Mouse (Mus musculus): ENCODE measurements at regions not wholly inside any gene's neighbourhood (a gene's known extent, or its start where the extent isn't known, plus 50 kb on each side); places are given as distances from the start of the nearest gene placed in this dataset.

GRCm38 (mm10) chr13:94650951-94651350 is 137.8 kb upstream of the Tbca start:
- TF ChIP-seq MYOG (IDR thresholded peaks at IDR 0.05; ENCODE audit: control insufficient read depth in 1 of 3, insufficient read depth in 1 of 3, insufficient read length in 2 of 3, low read depth in 2 of 3), result no peak
- TF ChIP-seq TCF12 (IDR thresholded peaks at IDR 0.05; ENCODE audit: insufficient read depth, poor library complexity, severe bottlenecking), result no peak
- no peak for TF ChIP-seq E2F4 (IDR thresholded peaks at IDR 0.05; ENCODE audit: insufficient read depth)
- Histone ChIP-seq H3K79me2 (ENCODE audit: control insufficient read depth, insufficient read depth) (no peaks in the 10 kb centered on the region), H3ac (ENCODE audit: control insufficient read depth, insufficient read length) (no peak overlapping the region)

GRCm38 (mm10) chr13:94667604-94668003 is 121.1 kb upstream of the Tbca start:
- TF ChIP-seq CEBPB (IDR thresholded peaks at IDR 0.05; ENCODE audit: insufficient read depth, poor library complexity, severe bottlenecking), result no peak
- no peak for TF ChIP-seq SRF (IDR thresholded peaks at IDR 0.05; ENCODE audit: control insufficient read depth, insufficient read length, low read depth)
- TF ChIP-seq POLR2A (IDR thresholded peaks at IDR 0.05; ENCODE audit: insufficient read length, low read depth), result no peak
- TF ChIP-seq E2F4 (IDR thresholded peaks at IDR 0.05; ENCODE audit: insufficient read depth), result no peak
- TF ChIP-seq MYOD1 (IDR thresholded peaks at IDR 0.05; ENCODE audit: control insufficient read depth in 1 of 3, insufficient read length in 2 of 3, low read depth in 2 of 3), result no peak
- TF ChIP-seq TCF3 (IDR thresholded peaks at IDR 0.05; ENCODE audit: insufficient read length, low read depth), result no peak
- TF ChIP-seq TCF12 (IDR thresholded peaks at IDR 0.05; ENCODE audit: insufficient read depth, poor library complexity, severe bottlenecking), result no peak
- no peak for TF ChIP-seq REST (IDR thresholded peaks at IDR 0.05; ENCODE audit: insufficient read depth, insufficient read length)
- no peak for TF ChIP-seq MAX (IDR thresholded peaks at IDR 0.05; ENCODE audit: low read depth)
- no peak for TF ChIP-seq POLR2AphosphoS2 (IDR thresholded peaks at IDR 0.05; ENCODE audit: insufficient read length, low read depth)
- TF ChIP-seq MYOG (IDR thresholded peaks at IDR 0.05; ENCODE audit: control insufficient read depth in 1 of 3, insufficient read depth in 1 of 3, insufficient read length in 2 of 3, low read depth in 2 of 3), result no peak
- TF ChIP-seq USF1 (IDR thresholded peaks at IDR 0.05; ENCODE audit: low read depth), result no peak
- no peak overlapping the region for H3K4me2 ChIP-seq (ENCODE audit: low read depth)
- no peaks in the 10 kb centered on the region for H3K79me2 ChIP-seq (ENCODE audit: control insufficient read depth, insufficient read depth)
- H3K4me3 ChIP-seq, result no peak overlapping the region
- peaks cover 25% of the 10 kb centered on the region for H3K27me3 ChIP-seq (ENCODE audit: control insufficient read depth, insufficient read depth, insufficient read length)
- no peak overlapping the region for H3ac ChIP-seq (ENCODE audit: control insufficient read depth, insufficient read length)
- no peaks in the 10 kb centered on the region for H3K36me3 ChIP-seq (ENCODE audit: control insufficient read depth, insufficient read depth)

More at GRCm38 (mm10) chr13:94650951-94651350, 137.8 kb upstream of the Tbca start:
- no peak overlapping the region for H3K4me2 ChIP-seq (ENCODE audit: low read depth)
- H3K4me3 ChIP-seq, result no peak overlapping the region
- no peaks in the 10 kb centered on the region for H3K36me3 ChIP-seq (ENCODE audit: control insufficient read depth, insufficient read depth)
- H3K27me3 ChIP-seq (ENCODE audit: control insufficient read depth, insufficient read depth, insufficient read length), result peaks cover 31% of the 10 kb centered on the region

GRCm38 (mm10) chr13:94668276-94668675 is 120.4 kb upstream of the Tbca start:
- TF ChIP-seq USF1 (IDR thresholded peaks at IDR 0.05; ENCODE audit: low read depth) (no peak), MYOG (IDR thresholded peaks at IDR 0.05; ENCODE audit: control insufficient read depth in 1 of 3, insufficient read depth in 1 of 3, insufficient read length in 2 of 3, low read depth in 2 of 3) (no peak), E2F4 (IDR thresholded peaks at IDR 0.05; ENCODE audit: insufficient read depth) (no peak), POLR2A (IDR thresholded peaks at IDR 0.05; ENCODE audit: insufficient read length, low read depth) (no peak)
- H3K79me2 ChIP-seq (ENCODE audit: control insufficient read depth, insufficient read depth), result no peaks in the 10 kb centered on the region
- H3K27me3 ChIP-seq (ENCODE audit: control insufficient read depth, insufficient read depth, insufficient read length), result peaks cover 31% of the 10 kb centered on the region
- no peak overlapping the region for H3K4me2 ChIP-seq (ENCODE audit: low read depth)
- no peak overlapping the region for H3K4me3 ChIP-seq
- no peak overlapping the region for H3ac ChIP-seq (ENCODE audit: control insufficient read depth, insufficient read length)
- no peaks in the 10 kb centered on the region for H3K36me3 ChIP-seq (ENCODE audit: control insufficient read depth, insufficient read depth)

GRCm38 (mm10) chr13:94669106-94669683 is 119.5 kb upstream of the Tbca start:
- no peak overlapping the region for H3ac ChIP-seq (ENCODE audit: control insufficient read depth, insufficient read length)
- TF ChIP-seq USF1 (IDR thresholded peaks at IDR 0.05; ENCODE audit: low read depth) (no peak), TCF3 (IDR thresholded peaks at IDR 0.05; ENCODE audit: insufficient read length, low read depth) (no peak), MAX (IDR thresholded peaks at IDR 0.05; ENCODE audit: low read depth) (no peak), REST (IDR thresholded peaks at IDR 0.05; ENCODE audit: insufficient read depth, insufficient read length) (no peak), POLR2A (IDR thresholded peaks at IDR 0.05; ENCODE audit: insufficient read length, low read depth) (no peak), MYOG (IDR thresholded peaks at IDR 0.05; ENCODE audit: control insufficient read depth in 1 of 3, insufficient read depth in 1 of 3, insufficient read length in 2 of 3, low read depth in 2 of 3) (no peak), CEBPB (IDR thresholded peaks at IDR 0.05; ENCODE audit: insufficient read depth, poor library complexity, severe bottlenecking) (no peak), SRF (IDR thresholded peaks at IDR 0.05; ENCODE audit: control insufficient read depth, insufficient read length, low read depth) (no peak), POLR2AphosphoS2 (IDR thresholded peaks at IDR 0.05; ENCODE audit: insufficient read length, low read depth) (no peak), MYOD1 (IDR thresholded peaks at IDR 0.05; ENCODE audit: control insufficient read depth in 1 of 3, insufficient read length in 2 of 3, low read depth in 2 of 3) (no peak), TCF12 (IDR thresholded peaks at IDR 0.05; ENCODE audit: insufficient read depth, poor library complexity, severe bottlenecking) (no peak), E2F4 (IDR thresholded peaks at IDR 0.05; ENCODE audit: insufficient read depth) (no peak)
- no peak overlapping the region for H3K4me2 ChIP-seq (ENCODE audit: low read depth)
- peaks cover 37% of the 10 kb centered on the region for H3K27me3 ChIP-seq (ENCODE audit: control insufficient read depth, insufficient read depth, insufficient read length)
- H3K36me3 ChIP-seq (ENCODE audit: control insufficient read depth, insufficient read depth), result no peaks in the 10 kb centered on the region
- H3K4me3 ChIP-seq, result no peak overlapping the region
- H3K79me2 ChIP-seq (ENCODE audit: control insufficient read depth, insufficient read depth), result no peaks in the 10 kb centered on the region

GRCm38 (mm10) chr13:94670266-94670665 is 118.4 kb upstream of the Tbca start:
- H3K4me2 ChIP-seq (ENCODE audit: low read depth), result no peak overlapping the region
- H3K36me3 ChIP-seq (ENCODE audit: control insufficient read depth, insufficient read depth), result no peaks in the 10 kb centered on the region
- H3K27me3 ChIP-seq (ENCODE audit: control insufficient read depth, insufficient read depth, insufficient read length), result peaks cover 33% of the 10 kb centered on the region
- no peak overlapping the region for H3K4me3 ChIP-seq
- TF ChIP-seq USF1 (IDR thresholded peaks at IDR 0.05; ENCODE audit: low read depth) (no peak), E2F4 (IDR thresholded peaks at IDR 0.05; ENCODE audit: insufficient read depth) (no peak)
- no peak overlapping the region for H3ac ChIP-seq (ENCODE audit: control insufficient read depth, insufficient read length)
- H3K79me2 ChIP-seq (ENCODE audit: control insufficient read depth, insufficient read depth), result no peaks in the 10 kb centered on the region

Data from myocyte (in vitro differentiated cells).